Mouse (Mus musculus) lung, embryonic 15.5 days (tissue): ENCODE measurements around the gene Parp11. TPM values are rescaled to one million over a fixed set of nuclear protein-coding genes. Genes with fewer than 3 reads are reported as not detected.

Source experiments
- ATAC-seq: fragments of 200-750 bp; cut with Nextera tagmentation; 2 replicates; pipeline ENCODE4 v1.8.0; 2017; ENCODE audit warnings: moderate number of reproducible peaks, borderline replicate concordance; ENCODE audit not compliant: low FRiP score, low TSS enrichment; ENCODE audit errors: extremely low read depth
- H3K27ac ChIP-seq: fragments of 300-500 bp; sonication (generic); 2 replicates; pipeline ENCODE4 v1.5.1; 2015; ENCODE audit warnings: moderate library complexity, mild to moderate bottlenecking, inconsistent platforms
- H3K27me3 ChIP-seq: fragments of 300-500 bp; sonication (generic); 2 replicates; pipeline ENCODE4 v1.6.1; 2015; ENCODE audit warnings: inconsistent platforms
- H3K36me3 ChIP-seq: fragments of 300-500 bp; sonication (generic); 2 replicates; pipeline ENCODE4 v1.6.1; 2015; ENCODE audit warnings: inconsistent platforms
- H3K4me1 ChIP-seq: fragments of 300-500 bp; sonication (generic); 2 replicates; pipeline ENCODE4 v1.6.1; 2015; ENCODE audit warnings: inconsistent platforms
- H3K4me2 ChIP-seq: fragments of 300-500 bp; sonication (generic); 2 replicates; pipeline ENCODE4 v1.6.1; 2015; ENCODE audit warnings: inconsistent platforms, mild to moderate bottlenecking, moderate library complexity
- H3K4me3 ChIP-seq: fragments of 300-500 bp; sonication (generic); 2 replicates; pipeline ENCODE4 v1.5.1; 2015; ENCODE audit warnings: mild to moderate bottlenecking, inconsistent platforms
- H3K9ac ChIP-seq: fragments of 300-500 bp; sonication (generic); 2 replicates; pipeline ENCODE4 v1.6.1; 2015; ENCODE audit warnings: inconsistent platforms
- H3K9me3 ChIP-seq: fragments of 300-500 bp; sonication (generic); 2 replicates; pipeline ENCODE4 v1.6.1; 2016; ENCODE audit warnings: inconsistent platforms
- WGBS: fragments of 180-500 bp; shearing (Covaris S2); methylation state at CpG from one replicate; pipeline ENCODE4 v1.1.7; 2015; 5-methylcytosine and 5-hydroxymethylcytosine counted together
- polyA plus RNA-seq: library from polyadenylated mRNA; unstranded; fragments of >200 nt; fragmentation: Nextera tagmentation; extraction: Ambion mirVana; gene quantifications from 2 replicates; pipeline ENCODE4 v1.2.1, GENCODE M21; 2015

The Parp11 gene
- polyA plus RNA-seq, 1 experiment from 2014 or later = 21.9 TPM

DNA sequence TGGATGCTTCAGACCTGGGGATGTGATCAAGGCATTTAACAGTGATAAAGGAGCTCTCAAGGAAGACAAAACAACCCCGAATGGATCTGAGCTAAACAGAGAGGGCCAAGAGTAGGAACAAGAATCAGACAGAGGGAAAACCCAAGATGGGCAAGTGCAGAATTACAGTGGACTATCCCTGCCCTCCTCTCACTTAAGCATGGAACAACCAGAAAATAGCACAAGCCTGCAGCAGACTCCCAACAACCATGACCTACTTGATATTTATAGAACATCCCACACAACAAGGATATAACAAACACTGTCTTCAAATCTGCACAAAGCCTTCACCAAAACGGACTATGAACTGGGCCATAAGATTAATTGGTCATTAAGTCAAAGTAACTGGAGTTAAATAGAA lies 91.5 kb downstream of the Parp11 start:
- H3K9me3 ChIP-seq = no peaks in the 10 kb centered on the region
- 50% methylated on average over 2 of the region's 2 CpGs for WGBS
- no peak for ATAC-seq

DNA sequence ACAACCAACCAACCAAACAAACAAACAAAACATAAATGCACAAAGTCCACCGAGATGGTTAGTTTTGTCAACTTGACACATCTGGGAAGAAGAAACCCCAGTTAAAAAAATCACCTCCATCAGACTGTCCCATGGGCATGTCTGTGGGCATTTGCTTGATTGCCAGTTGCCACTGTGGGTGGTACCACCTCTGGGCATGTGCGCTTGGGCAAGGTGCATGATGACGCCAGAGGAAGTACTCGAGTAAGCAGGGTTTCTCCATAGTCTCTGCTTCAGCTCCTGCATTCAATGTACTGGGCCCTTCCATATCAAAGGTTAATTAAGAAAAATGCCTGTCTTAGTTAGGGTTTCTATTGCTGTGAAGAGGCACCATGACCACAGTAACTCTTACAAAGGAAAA lies 92.6 kb downstream of the Parp11 start:
- Histone ChIP-seq H3K4me1 (peaks cover 5% of the 10 kb centered on the region; the same call in 1 of the 2 replicates), H3K9ac (no peak overlapping the region), H3K9me3 (no peaks in the 10 kb centered on the region), H3K27me3 (peaks cover 6% of the 10 kb centered on the region; the same call in 1 of the 2 replicates), H3K27ac (no peak overlapping the region), H3K4me2 (no peak overlapping the region), H3K36me3 (no peaks in the 10 kb centered on the region), H3K4me3 (no peak overlapping the region)
- no peak for ATAC-seq
- 83% methylated on average over 4 of the region's 4 CpGs for WGBS

More for the DNA sequence above, 91.5 kb downstream of the Parp11 start:
- H3K4me2 ChIP-seq = no peak overlapping the region
- no peak overlapping the region for H3K4me3 ChIP-seq
- H3K27ac ChIP-seq = no peak overlapping the region
- no peaks in the 10 kb centered on the region for H3K36me3 ChIP-seq
- peaks cover 2% of the 10 kb centered on the region; the same call in 1 of the 2 replicates for H3K27me3 ChIP-seq
- no peak overlapping the region for H3K9ac ChIP-seq
- H3K4me1 ChIP-seq = peaks cover 5% of the 10 kb centered on the region; the same call in 1 of the 2 replicates

DNA sequence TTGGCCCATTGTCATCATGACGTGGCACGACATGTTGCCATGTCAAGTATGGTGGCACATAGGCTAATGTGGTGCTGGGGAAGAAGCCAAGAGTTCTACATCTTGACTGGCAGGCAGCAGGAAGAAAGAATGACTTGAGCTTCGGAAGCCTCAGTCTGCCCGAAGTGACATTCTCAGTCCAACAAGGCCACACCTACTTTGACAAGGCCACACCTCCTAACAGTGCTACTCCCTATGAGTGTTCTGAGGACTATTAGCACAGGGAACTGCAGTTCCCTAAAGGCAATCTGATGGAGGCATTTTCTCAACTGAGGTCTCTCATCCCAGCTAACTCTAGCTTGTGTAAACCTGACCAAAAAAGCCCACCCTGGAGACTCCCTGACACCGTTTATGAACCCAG lies 93.0 kb downstream of the Parp11 start:
- 47% methylated on average over 5 of the region's 5 CpGs for WGBS
- no peak overlapping the region for H3K4me2 ChIP-seq
- H3K36me3 ChIP-seq = no peaks in the 10 kb centered on the region
- no peak for ATAC-seq
- H3K27me3 ChIP-seq = peaks cover 6% of the 10 kb centered on the region; the same call in 1 of the 2 replicates
- H3K9me3 ChIP-seq = no peaks in the 10 kb centered on the region
- H3K9ac ChIP-seq = no peak overlapping the region
- H3K4me3 ChIP-seq = no peak overlapping the region
- no peak overlapping the region for H3K27ac ChIP-seq
- H3K4me1 ChIP-seq = peaks cover 5% of the 10 kb centered on the region; the same call in 1 of the 2 replicates

DNA sequence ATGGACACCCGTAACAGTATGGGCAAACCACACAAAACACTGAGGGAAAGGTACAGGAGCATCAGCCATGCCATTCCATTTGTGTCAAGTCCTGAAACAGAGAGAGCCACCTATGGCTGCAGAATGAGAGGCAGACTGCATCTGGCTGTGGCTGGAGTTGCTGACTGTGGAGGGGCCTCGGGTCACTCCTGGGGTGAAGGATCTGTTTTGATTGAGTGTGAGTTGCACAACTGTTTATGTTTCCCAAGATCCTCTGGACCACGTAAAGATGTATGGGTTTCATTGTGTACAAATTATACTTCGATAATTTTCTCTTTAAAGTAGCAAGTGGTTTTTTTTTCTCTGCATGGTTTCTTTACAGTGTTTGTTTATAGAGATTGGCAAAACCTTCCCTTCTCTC lies 93.9 kb downstream of the Parp11 start:
- WGBS = 32% methylated on average over 4 of the region's 4 CpGs
- H3K9ac ChIP-seq = no peak overlapping the region
- no peaks in the 10 kb centered on the region for H3K9me3 ChIP-seq
- H3K4me3 ChIP-seq = no peak overlapping the region
- peaks cover 8% of the 10 kb centered on the region; the same call in 1 of the 2 replicates for H3K4me1 ChIP-seq
- no peaks in the 10 kb centered on the region for H3K36me3 ChIP-seq
- ATAC-seq = peak; percentile 59; the same call in 1 of the 2 replicates
- peaks cover 6% of the 10 kb centered on the region; the same call in 1 of the 2 replicates for H3K27me3 ChIP-seq
- peak overlapping the region; percentile 36 for H3K27ac ChIP-seq
- H3K4me2 ChIP-seq = no peak overlapping the region

DNA sequence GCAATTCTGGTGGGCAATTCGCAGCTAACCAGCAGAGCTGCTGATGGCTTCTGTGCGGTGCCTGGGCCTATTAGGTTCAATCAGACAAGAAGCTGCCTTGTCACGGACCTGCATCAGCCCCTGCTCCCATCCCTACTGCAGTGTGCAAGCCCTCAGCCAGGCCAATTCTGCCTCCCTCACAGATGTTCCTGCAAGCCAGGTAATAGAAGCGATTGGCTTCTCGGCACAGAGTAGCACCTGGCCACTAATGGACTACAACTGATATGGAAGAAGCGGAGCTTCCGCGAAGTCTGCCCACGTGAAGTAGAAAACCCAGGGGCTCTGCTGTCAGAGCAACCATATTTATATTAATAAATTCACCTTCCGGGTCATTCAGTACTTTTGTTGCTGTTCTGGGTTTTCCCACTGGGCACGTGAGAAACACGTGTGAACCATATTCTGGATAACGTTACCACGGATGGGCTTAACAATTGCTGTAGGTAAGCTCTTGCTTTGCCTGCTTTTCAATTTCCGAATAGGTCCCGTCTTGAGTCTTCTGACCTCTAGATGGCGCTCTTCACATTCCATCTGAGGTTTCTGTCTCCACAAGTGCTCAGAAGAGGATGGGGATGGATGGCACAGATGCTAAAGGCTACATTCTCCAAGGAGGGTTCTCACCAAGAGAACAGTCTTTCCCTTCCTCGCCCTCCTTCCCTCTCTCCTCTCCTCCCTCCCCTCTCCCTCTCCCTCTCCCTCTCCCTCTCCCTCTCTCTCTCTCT lies 95.2 kb downstream of the Parp11 start:
- no peak overlapping the region for H3K9ac ChIP-seq
- no peak overlapping the region for H3K4me3 ChIP-seq
- no peaks in the 10 kb centered on the region for H3K9me3 ChIP-seq
- peak; percentile 13; the same call in 1 of the 2 replicates for ATAC-seq
- peaks cover 6% of the 10 kb centered on the region; the same call in 1 of the 2 replicates for H3K27me3 ChIP-seq
- H3K27ac ChIP-seq = no peak overlapping the region
- no peak overlapping the region for H3K4me2 ChIP-seq
- H3K4me1 ChIP-seq = peaks cover 16% of the 10 kb centered on the region
- H3K36me3 ChIP-seq = no peaks in the 10 kb centered on the region
- WGBS = 37% methylated on average over 18 of the region's 18 CpGs

Other genes starting within 250 kb of the Parp11 start
- 4.5 and 5.0 TPM in 2 replicates for gene Cracr2a, start 114.5 kb downstream of the Parp11 start, polyA plus RNA-seq